Mouse (Mus musculus) forebrain, postnatal 0 days (tissue): Measurements from ENCODE around the gene Tshz2. TPM values are rescaled to one million over a fixed set of nuclear protein-coding genes. Genes with fewer than 3 reads are reported as not detected.
"Not testable (repeated sequence)": the region's sequence is repeated elsewhere in the genome, so short reads cannot be mapped to it uniquely, and the experiment has no call there.

Experiments used
- ATAC-seq: fragments of 200-750 bp; cut with Nextera tagmentation; 2 replicates; pipeline ENCODE4 v1.8.0; 2017; ENCODE audit warnings: mild to moderate bottlenecking, moderate library complexity
- DNase-seq: peaks from one replicate; pipeline ENCODE4 v3.0.0-alpha.2; 2015
- H3K27ac ChIP-seq: fragments of 300-500 bp; sonication (generic); 2 replicates; pipeline ENCODE4 v1.5.1; 2014; ENCODE audit warnings: low read depth, mild to moderate bottlenecking, antibody characterized with exemption, low read length, moderate library complexity, mixed read lengths
- H3K27me3 ChIP-seq: fragments of 300-500 bp; sonication (generic); 2 replicates; pipeline ENCODE4 v1.6.1; 2014; ENCODE audit warnings: mild to moderate bottlenecking, low read length, mixed read lengths; ENCODE audit not compliant: insufficient read depth
- H3K36me3 ChIP-seq: fragments of 300-500 bp; sonication (generic); 2 replicates; pipeline ENCODE4 v1.6.1; 2014; ENCODE audit warnings: mild to moderate bottlenecking, moderate library complexity; ENCODE audit not compliant: insufficient read depth
- H3K4me1 ChIP-seq: fragments of 300-500 bp; sonication (generic); 2 replicates; pipeline ENCODE4 v1.6.1; 2014; ENCODE audit warnings: antibody characterized with exemption; ENCODE audit not compliant: insufficient read depth
- H3K4me2 ChIP-seq: fragments of 300-500 bp; sonication (generic); 2 replicates; pipeline ENCODE4 v1.6.1; 2014; ENCODE audit warnings: low read depth, mild to moderate bottlenecking, moderate library complexity
- H3K4me3 ChIP-seq: fragments of 300-500 bp; sonication (generic); 2 replicates; pipeline ENCODE4 v1.5.1; 2014; ENCODE audit warnings: low read depth, low read length, mixed read lengths
- H3K9ac ChIP-seq: fragments of 300-500 bp; sonication (generic); 2 replicates; pipeline ENCODE4 v1.6.1; 2014; ENCODE audit warnings: mild to moderate bottlenecking
- H3K9me3 ChIP-seq: fragments of 300-500 bp; sonication (generic); 2 replicates; pipeline ENCODE4 v1.6.1; 2016; ENCODE audit warnings: low read length
- CTCF ChIP-seq: sonication (generic); IDR thresholded peaks from 2 replicates; pipeline ENCODE4 v1.5.1; 2016; ENCODE audit warnings: antibody characterized with exemption, control low read depth, low read depth
- WGBS: fragments of 180-500 bp; shearing (Covaris S2); extraction: QIAGEN DNeasy Blood & Tissue Kit; methylation state at CpG from one replicate; pipeline ENCODE4 v1.1.7; 2014; 5-methylcytosine and 5-hydroxymethylcytosine counted together
- polyA plus RNA-seq: library from polyadenylated mRNA; unstranded; fragments of >200 nt; fragmentation: Nextera tagmentation; extraction: Ambion mirVana; gene quantifications from 2 replicates; pipeline ENCODE4 v1.2.1, GENCODE M21; 2015
- total RNA-seq: library from RNA; depleted of rRNA; stranded (reverse); fragments of >200 nt; gene quantifications from 2 replicates; pipeline ENCODE4 v1.2.3, GENCODE M21; 2014; rRNA removed

The Tshz2 gene
- total RNA-seq (26.1 and 29.2 TPM in 2 replicates), polyA plus RNA-seq (8.8 and 19.7 TPM in 2 replicates)

GRCm38 (mm10) chr2:169632338-169633151 is at the start of gene Tshz2:
Gene Tshz2 (plus strand): TSS chr2:169633013.
- Histone ChIP-seq H3K27ac (peak within 1 kb of the TSS; percentile 62), H3K9ac (peak within 1 kb of the TSS; percentile 60), H3K4me1 (no peaks in the 10 kb centered on the region), H3K4me3 (peak within 1 kb of the TSS; percentile 51), H3K27me3 (0 out of 2 replicates have a peak, but pooled peaks cover 5% of the 10 kb centered on the region), H3K4me2 (peak within 1 kb of the TSS; percentile 91), H3K36me3 (no peaks in the 10 kb centered on the region), H3K9me3 (no peaks in the 10 kb centered on the region)
- ATAC-seq (peak; percentile 82), DNase-seq (peak; percentile 68)
- TF ChIP-seq CTCF, result no peak
- whole genome bisulfite sequencing, result 1% methylated on average over 22 of the region's 22 CpGs

GRCm38 (mm10) chr2:169583476-169583875 is 49.3 kb upstream of the Tshz2 start:
- Histone ChIP-seq H3K4me1 (no peaks in the 10 kb centered on the region), H3K27me3 (no peaks in the 10 kb centered on the region), H3K27ac (no peak overlapping the region), H3K9me3 (no peaks in the 10 kb centered on the region), H3K9ac (no peak overlapping the region), H3K4me3 (no peak overlapping the region), H3K36me3 (no peaks in the 10 kb centered on the region), H3K4me2 (no peak overlapping the region)
- no peak for TF ChIP-seq CTCF
- DNase-seq (no peak), ATAC-seq (no peak)
- WGBS, result 83% methylated on average over 3 of the region's 3 CpGs

- Histone ChIP-seq H3K9me3 (no peaks in the 10 kb centered on the region), H3K36me3 (no peaks in the 10 kb centered on the region), H3K4me1 (no peaks in the 10 kb centered on the region), H3K9ac (no peak overlapping the region), H3K27ac (no peak overlapping the region), H3K4me2 (peak overlapping the region; percentile 5; the same call in 1 of the 2 replicates), H3K27me3 (no peaks in the 10 kb centered on the region), H3K4me3 (no peak overlapping the region)
- no peak for TF ChIP-seq CTCF
- WGBS, result 34% methylated on average over 15 of the region's 15 CpGs
- peak; percentile 67; the same call in 1 of the 2 replicates for ATAC-seq
- peak; percentile 26 for DNase-seq
Measured at GRCm38 (mm10) chr2:169584745-169585456, 47.9 kb upstream of the Tshz2 start.

GRCm38 (mm10) chr2:169585631-169586285 is 47.1 kb upstream of the Tshz2 start:
- no peak for TF ChIP-seq CTCF
- WGBS, result 76% methylated on average over 12 of the region's 12 CpGs

GRCm38 (mm10) chr2:169586688-169587087 is 46.1 kb upstream of the Tshz2 start:
- TF ChIP-seq CTCF, result no peak
- H3K27ac ChIP-seq, result no peak overlapping the region
- no peaks in the 10 kb centered on the region for H3K4me1 ChIP-seq
- DNase-seq, result no peak
- no peak overlapping the region for H3K9ac ChIP-seq
- no peaks in the 10 kb centered on the region for H3K27me3 ChIP-seq
- ATAC-seq, result no peak
- H3K36me3 ChIP-seq, result no peaks in the 10 kb centered on the region
- H3K9me3 ChIP-seq, result no peaks in the 10 kb centered on the region
- no peak overlapping the region for H3K4me3 ChIP-seq
- no peak overlapping the region for H3K4me2 ChIP-seq
- WGBS, result 93% methylated on average over 3 of the region's 3 CpGs

More at GRCm38 (mm10) chr2:169585631-169586285, 47.1 kb upstream of the Tshz2 start:
- Histone ChIP-seq H3K9ac (no peak overlapping the region), H3K4me2 (0 out of 2 replicates have a peak overlapping the region, but pooled peaks have one; percentile 5), H3K27me3 (no peaks in the 10 kb centered on the region), H3K4me1 (no peaks in the 10 kb centered on the region), H3K9me3 (no peaks in the 10 kb centered on the region), H3K36me3 (no peaks in the 10 kb centered on the region), H3K27ac (no peak overlapping the region), H3K4me3 (no peak overlapping the region)
- DNase-seq (no peak), ATAC-seq (no peak)

- ATAC-seq, DNase-seq, H3K9ac ChIP-seq, H3K36me3 ChIP-seq, H3K9me3 ChIP-seq, H3K4me1 ChIP-seq, H3K27me3 ChIP-seq, H3K4me2 ChIP-seq, H3K4me3 ChIP-seq, H3K27ac ChIP-seq: not testable (repeated sequence)
Measured at GRCm38 (mm10) chr2:169587645-169588044, 45.2 kb upstream of the Tshz2 start, which contains the start of gene Gm11011. Gene Gm11011 (minus strand): TSS chr2:169587745.
